Mouse (Mus musculus): ENCODE results near the gene Skida1. TPM values are rescaled to one million over a fixed set of nuclear protein-coding genes. Genes with fewer than 3 reads are reported as not detected.

Skida1 gene
- polyA plus RNA-seq, 1 experiment from 2014 or later, result 23.3 TPM

- 20% methylated on average over 5 of the region's 5 CpGs for WGBS
- Histone ChIP-seq H3K27me3 (ENCODE audit: control insufficient read depth, insufficient read depth, low read length) (no peaks in the 10 kb centered on the region), H3K4me2 (ENCODE audit: low read depth, low read length, severe bottlenecking) (peak overlapping the region; percentile 93; the same call in 1 of the 2 replicates), H3K9me3 (ENCODE audit: control insufficient read depth, low read length) (no peaks in the 10 kb centered on the region), H3K4me3 (ENCODE audit: low read depth, low read length) (peak overlapping the region; percentile 64), H3K36me3 (ENCODE audit: control insufficient read depth, insufficient read depth, low read length) (no peaks in the 10 kb centered on the region), H3K27ac (ENCODE audit: low read depth, low read length) (peak overlapping the region; percentile 100; the same call in 1 of the 2 replicates), H3K4me1 (replicated peaks; ENCODE audit: control insufficient read depth, insufficient read depth, low read length) (peaks cover 1% of the 10 kb centered on the region; the same call in 1 of the 2 replicates), H3K9ac (ENCODE audit: low read length) (peak overlapping the region; percentile 99)
- DNase-seq (ENCODE audit: low spot score), result no peak
- ATAC-seq (replicated peaks; ENCODE audit: low FRiP score), result no peak
These were observed 23.7 kb downstream of the Skida1 start for GRCm38 (mm10) chr2:18025116-18025515.

- H3K27me3 ChIP-seq (ENCODE audit: control insufficient read depth, insufficient read depth, low read length), result no peaks in the 10 kb centered on the region
- no peak overlapping the region for H3K4me3 ChIP-seq (ENCODE audit: low read depth, low read length)
- H3K9me3 ChIP-seq (ENCODE audit: control insufficient read depth, low read length), result no peaks in the 10 kb centered on the region
- H3K9ac ChIP-seq (ENCODE audit: low read length), result no peak overlapping the region
- no peak for DNase-seq (ENCODE audit: low spot score)
- 57% methylated on average over 1 of the region's 1 CpGs for WGBS
- H3K27ac ChIP-seq (ENCODE audit: low read depth, low read length), result no peak overlapping the region
- no peak overlapping the region for H3K4me2 ChIP-seq (ENCODE audit: low read depth, low read length, severe bottlenecking)
- no peak for ATAC-seq (replicated peaks; ENCODE audit: low FRiP score)
- H3K4me1 ChIP-seq (replicated peaks; ENCODE audit: control insufficient read depth, insufficient read depth, low read length), result peaks cover 1% of the 10 kb centered on the region; the same call in 1 of the 2 replicates
- no peaks in the 10 kb centered on the region for H3K36me3 ChIP-seq (ENCODE audit: control insufficient read depth, insufficient read depth, low read length)
These were observed 26.0 kb downstream of the Skida1 start for GRCm38 (mm10) chr2:18022886-18023285.

- no peak overlapping the region for H3K4me3 ChIP-seq (ENCODE audit: low read depth, low read length)
- no peaks in the 10 kb centered on the region; the same call in 1 of the 2 replicates for H3K4me1 ChIP-seq (replicated peaks; ENCODE audit: control insufficient read depth, insufficient read depth, low read length)
- no peaks in the 10 kb centered on the region for H3K36me3 ChIP-seq (ENCODE audit: control insufficient read depth, insufficient read depth, low read length)
- H3K27ac ChIP-seq (ENCODE audit: low read depth, low read length), result no peak overlapping the region
- DNase-seq (ENCODE audit: low spot score), result no peak
- WGBS, result 88% methylated on average over 1 of the region's 1 CpGs
- ATAC-seq (replicated peaks; ENCODE audit: low FRiP score), result no peak
- no peak overlapping the region for H3K4me2 ChIP-seq (ENCODE audit: low read depth, low read length, severe bottlenecking)
- no peaks in the 10 kb centered on the region for H3K9me3 ChIP-seq (ENCODE audit: control insufficient read depth, low read length)
- no peak overlapping the region for H3K9ac ChIP-seq (ENCODE audit: low read length)
- no peaks in the 10 kb centered on the region for H3K27me3 ChIP-seq (ENCODE audit: control insufficient read depth, insufficient read depth, low read length)
These were observed 29.7 kb downstream of the Skida1 start for GRCm38 (mm10) chr2:18019122-18019521.

GRCm38 (mm10) chr2:18017321-18017720 lies 31.5 kb downstream of the Skida1 start:
- DNase-seq (ENCODE audit: low spot score), result no peak
- ATAC-seq (replicated peaks; ENCODE audit: low FRiP score), result no peak
- no peak overlapping the region for H3K4me2 ChIP-seq (ENCODE audit: low read depth, low read length, severe bottlenecking)
- no peak overlapping the region for H3K27ac ChIP-seq (ENCODE audit: low read depth, low read length)
- no peak overlapping the region for H3K4me3 ChIP-seq (ENCODE audit: low read depth, low read length)
- H3K9me3 ChIP-seq (ENCODE audit: control insufficient read depth, low read length), result no peaks in the 10 kb centered on the region
- H3K9ac ChIP-seq (ENCODE audit: low read length), result no peak overlapping the region
- 91% methylated on average over 6 of the region's 6 CpGs for WGBS
- no peaks in the 10 kb centered on the region for H3K36me3 ChIP-seq (ENCODE audit: control insufficient read depth, insufficient read depth, low read length)
- H3K27me3 ChIP-seq (ENCODE audit: control insufficient read depth, insufficient read depth, low read length), result no peaks in the 10 kb centered on the region
- no peaks in the 10 kb centered on the region for H3K4me1 ChIP-seq (replicated peaks; ENCODE audit: control insufficient read depth, insufficient read depth, low read length)

- ATAC-seq (replicated peaks; ENCODE audit: low FRiP score) (no peak), DNase-seq (ENCODE audit: low spot score) (no peak)
- no peaks in the 10 kb centered on the region for H3K36me3 ChIP-seq (ENCODE audit: control insufficient read depth, insufficient read depth, low read length)
- H3K4me2 ChIP-seq (ENCODE audit: low read depth, low read length, severe bottlenecking), result no peak overlapping the region
- H3K9me3 ChIP-seq (ENCODE audit: control insufficient read depth, low read length), result no peaks in the 10 kb centered on the region
- no peaks in the 10 kb centered on the region for H3K27me3 ChIP-seq (ENCODE audit: control insufficient read depth, insufficient read depth, low read length)
- no peak overlapping the region for H3K4me3 ChIP-seq (ENCODE audit: low read depth, low read length)
- no peaks in the 10 kb centered on the region for H3K4me1 ChIP-seq (replicated peaks; ENCODE audit: control insufficient read depth, insufficient read depth, low read length)
- WGBS, result 91% methylated on average over 1 of the region's 1 CpGs
- no peak overlapping the region for H3K27ac ChIP-seq (ENCODE audit: low read depth, low read length)
- H3K9ac ChIP-seq (ENCODE audit: low read length), result no peak overlapping the region
These were observed 32.2 kb downstream of the Skida1 start for GRCm38 (mm10) chr2:18016639-18017038.

- 54% methylated on average over 3 of the region's 3 CpGs for WGBS
- Histone ChIP-seq H3K36me3 (ENCODE audit: control insufficient read depth, insufficient read depth, low read length) (no peaks in the 10 kb centered on the region), H3K4me2 (ENCODE audit: low read depth, low read length, severe bottlenecking) (no peak overlapping the region), H3K9ac (ENCODE audit: low read length) (no peak overlapping the region), H3K4me1 (replicated peaks; ENCODE audit: control insufficient read depth, insufficient read depth, low read length) (no peaks in the 10 kb centered on the region), H3K27ac (ENCODE audit: low read depth, low read length) (no peak overlapping the region), H3K4me3 (ENCODE audit: low read depth, low read length) (no peak overlapping the region), H3K27me3 (ENCODE audit: control insufficient read depth, insufficient read depth, low read length) (no peaks in the 10 kb centered on the region), H3K9me3 (ENCODE audit: control insufficient read depth, low read length) (no peaks in the 10 kb centered on the region)
- no peak for ATAC-seq (replicated peaks; ENCODE audit: low FRiP score)
- no peak for DNase-seq (ENCODE audit: low spot score)
These were observed 33.3 kb downstream of the Skida1 start for GRCm38 (mm10) chr2:18015581-18015980.

GRCm38 (mm10) chr2:18012866-18013265 lies 36.0 kb downstream of the Skida1 start:
- Histone ChIP-seq H3K4me1 (replicated peaks; ENCODE audit: control insufficient read depth, insufficient read depth, low read length) (no peaks in the 10 kb centered on the region), H3K9ac (ENCODE audit: low read length) (no peak overlapping the region), H3K36me3 (ENCODE audit: control insufficient read depth, insufficient read depth, low read length) (no peaks in the 10 kb centered on the region), H3K9me3 (ENCODE audit: control insufficient read depth, low read length) (no peaks in the 10 kb centered on the region), H3K4me2 (ENCODE audit: low read depth, low read length, severe bottlenecking) (no peak overlapping the region), H3K27ac (ENCODE audit: low read depth, low read length) (no peak overlapping the region), H3K27me3 (ENCODE audit: control insufficient read depth, insufficient read depth, low read length) (no peaks in the 10 kb centered on the region), H3K4me3 (ENCODE audit: low read depth, low read length) (no peak overlapping the region)
- WGBS, result 94% methylated on average over 3 of the region's 3 CpGs
- ATAC-seq (replicated peaks; ENCODE audit: low FRiP score), result no peak
- DNase-seq (ENCODE audit: low spot score), result peak; percentile 31

GRCm38 (mm10) chr2:18011226-18011625 lies 37.6 kb downstream of the Skida1 start:
- no peak overlapping the region for H3K4me3 ChIP-seq (ENCODE audit: low read depth, low read length)
- ATAC-seq (replicated peaks; ENCODE audit: low FRiP score), result no peak
- H3K4me2 ChIP-seq (ENCODE audit: low read depth, low read length, severe bottlenecking), result no peak overlapping the region
- 90% methylated on average over 6 of the region's 6 CpGs for WGBS
- no peak overlapping the region for H3K27ac ChIP-seq (ENCODE audit: low read depth, low read length)
- H3K4me1 ChIP-seq (replicated peaks; ENCODE audit: control insufficient read depth, insufficient read depth, low read length), result no peaks in the 10 kb centered on the region
- H3K27me3 ChIP-seq (ENCODE audit: control insufficient read depth, insufficient read depth, low read length), result no peaks in the 10 kb centered on the region
- H3K36me3 ChIP-seq (ENCODE audit: control insufficient read depth, insufficient read depth, low read length), result no peaks in the 10 kb centered on the region
- DNase-seq (ENCODE audit: low spot score), result peak; percentile 11
- H3K9ac ChIP-seq (ENCODE audit: low read length), result no peak overlapping the region
- H3K9me3 ChIP-seq (ENCODE audit: control insufficient read depth, low read length), result no peaks in the 10 kb centered on the region

- Histone ChIP-seq H3K4me1 (replicated peaks; ENCODE audit: control insufficient read depth, insufficient read depth, low read length) (no peaks in the 10 kb centered on the region), H3K27me3 (ENCODE audit: control insufficient read depth, insufficient read depth, low read length) (no peaks in the 10 kb centered on the region), H3K4me3 (ENCODE audit: low read depth, low read length) (no peak overlapping the region), H3K4me2 (ENCODE audit: low read depth, low read length, severe bottlenecking) (no peak overlapping the region), H3K27ac (ENCODE audit: low read depth, low read length) (no peak overlapping the region), H3K36me3 (ENCODE audit: control insufficient read depth, insufficient read depth, low read length) (no peaks in the 10 kb centered on the region), H3K9me3 (ENCODE audit: control insufficient read depth, low read length) (no peaks in the 10 kb centered on the region), H3K9ac (ENCODE audit: low read length) (no peak overlapping the region)
- ATAC-seq (replicated peaks; ENCODE audit: low FRiP score) (no peak), DNase-seq (ENCODE audit: low spot score) (peak; percentile 56)
- WGBS, result 35% methylated on average over 8 of the region's 8 CpGs
These were observed 43.7 kb downstream of the Skida1 start for GRCm38 (mm10) chr2:18005137-18005536.
